Mouse (Mus musculus): ENCODE data around the gene Tmem163. TPM values are rescaled to one million over a fixed set of nuclear protein-coding genes. Genes with fewer than 3 reads are reported as not detected.

Gene Tmem163
- polyA plus RNA-seq, 1 experiment, result not detected

- no peak overlapping the region for H3K4me3 ChIP-seq
- no peak overlapping the region for H3ac ChIP-seq (ENCODE audit: control insufficient read depth, insufficient read length)
- TF ChIP-seq TCF3 (IDR thresholded peaks at IDR 0.05; ENCODE audit: insufficient read length, low read depth) (no peak), MYOD1 (IDR thresholded peaks at IDR 0.05; ENCODE audit: control insufficient read depth in 1 of 3, insufficient read length in 2 of 3, low read depth in 2 of 3) (no peak), MYOG (IDR thresholded peaks at IDR 0.05; ENCODE audit: control insufficient read depth in 1 of 3, insufficient read depth in 1 of 3, insufficient read length in 2 of 3, low read depth in 2 of 3) (no peak), POLR2A (IDR thresholded peaks at IDR 0.05; ENCODE audit: insufficient read length, low read depth) (no peak)
- no peaks in the 10 kb centered on the region for H3K36me3 ChIP-seq (ENCODE audit: control insufficient read depth, insufficient read depth)
- H3K79me2 ChIP-seq (ENCODE audit: control insufficient read depth, insufficient read depth), result no peaks in the 10 kb centered on the region
- no peak overlapping the region for H3K4me2 ChIP-seq (ENCODE audit: low read depth)
- H3K27me3 ChIP-seq (ENCODE audit: control insufficient read depth, insufficient read depth, insufficient read length), result peaks cover 29% of the 10 kb centered on the region
These were observed 2.2 kb downstream of the Tmem163 start for GRCm38 (mm10) chr1:127677131-127677631.

GRCm38 (mm10) chr1:127676516-127677099 lies 2.7 kb downstream of the Tmem163 start:
- no peak overlapping the region for H3K4me3 ChIP-seq

GRCm38 (mm10) chr1:127676116-127676515 lies 3.2 kb downstream of the Tmem163 start:
- Histone ChIP-seq H3K4me3 (no peak overlapping the region), H3K27me3 (ENCODE audit: control insufficient read depth, insufficient read depth, insufficient read length) (peaks cover 29% of the 10 kb centered on the region)
- TF ChIP-seq REST (IDR thresholded peaks at IDR 0.05; ENCODE audit: insufficient read depth, insufficient read length) (no peak), MYOD1 (IDR thresholded peaks at IDR 0.05; ENCODE audit: control insufficient read depth in 1 of 3, insufficient read length in 2 of 3, low read depth in 2 of 3) (no peak), SRF (IDR thresholded peaks at IDR 0.05; ENCODE audit: control insufficient read depth, insufficient read length, low read depth) (no peak), TCF12 (IDR thresholded peaks at IDR 0.05; ENCODE audit: insufficient read depth, poor library complexity, severe bottlenecking) (no peak), POLR2AphosphoS2 (IDR thresholded peaks at IDR 0.05; ENCODE audit: insufficient read length, low read depth) (no peak), MAX (IDR thresholded peaks at IDR 0.05; ENCODE audit: low read depth) (no peak), CEBPB (IDR thresholded peaks at IDR 0.05; ENCODE audit: insufficient read depth, poor library complexity, severe bottlenecking) (no peak), MYOG (IDR thresholded peaks at IDR 0.05; ENCODE audit: control insufficient read depth in 1 of 3, insufficient read depth in 1 of 3, insufficient read length in 2 of 3, low read depth in 2 of 3) (no peak), E2F4 (IDR thresholded peaks at IDR 0.05; ENCODE audit: insufficient read depth) (no peak), POLR2A (IDR thresholded peaks at IDR 0.05; ENCODE audit: insufficient read length, low read depth) (no peak), TCF3 (IDR thresholded peaks at IDR 0.05; ENCODE audit: insufficient read length, low read depth) (no peak), USF1 (IDR thresholded peaks at IDR 0.05; ENCODE audit: low read depth) (no peak)

More at GRCm38 (mm10) chr1:127676516-127677099, 2.7 kb downstream of the Tmem163 start:
- Histone ChIP-seq H3K4me2 (ENCODE audit: low read depth) (no peak overlapping the region), H3K79me2 (ENCODE audit: control insufficient read depth, insufficient read depth) (no peaks in the 10 kb centered on the region), H3K36me3 (ENCODE audit: control insufficient read depth, insufficient read depth) (no peaks in the 10 kb centered on the region), H3K27me3 (ENCODE audit: control insufficient read depth, insufficient read depth, insufficient read length) (peaks cover 29% of the 10 kb centered on the region), H3ac (ENCODE audit: control insufficient read depth, insufficient read length) (no peak overlapping the region)
- TF ChIP-seq E2F4 (IDR thresholded peaks at IDR 0.05; ENCODE audit: insufficient read depth) (no peak), REST (IDR thresholded peaks at IDR 0.05; ENCODE audit: insufficient read depth, insufficient read length) (no peak), POLR2AphosphoS2 (IDR thresholded peaks at IDR 0.05; ENCODE audit: insufficient read length, low read depth) (no peak), MYOD1 (IDR thresholded peaks at IDR 0.05; ENCODE audit: control insufficient read depth in 1 of 3, insufficient read length in 2 of 3, low read depth in 2 of 3) (no peak), POLR2A (IDR thresholded peaks at IDR 0.05; ENCODE audit: insufficient read length, low read depth) (no peak), TCF3 (IDR thresholded peaks at IDR 0.05; ENCODE audit: insufficient read length, low read depth) (no peak), CEBPB (IDR thresholded peaks at IDR 0.05; ENCODE audit: insufficient read depth, poor library complexity, severe bottlenecking) (no peak), SRF (IDR thresholded peaks at IDR 0.05; ENCODE audit: control insufficient read depth, insufficient read length, low read depth) (no peak), TCF12 (IDR thresholded peaks at IDR 0.05; ENCODE audit: insufficient read depth, poor library complexity, severe bottlenecking) (no peak), USF1 (IDR thresholded peaks at IDR 0.05; ENCODE audit: low read depth) (no peak), MYOG (IDR thresholded peaks at IDR 0.05; ENCODE audit: control insufficient read depth in 1 of 3, insufficient read depth in 1 of 3, insufficient read length in 2 of 3, low read depth in 2 of 3) (no peak), MAX (IDR thresholded peaks at IDR 0.05; ENCODE audit: low read depth) (no peak)

GRCm38 (mm10) chr1:127675253-127675652 lies 4.1 kb downstream of the Tmem163 start:
- TF ChIP-seq TCF12 (IDR thresholded peaks at IDR 0.05; ENCODE audit: insufficient read depth, poor library complexity, severe bottlenecking) (no peak), POLR2AphosphoS2 (IDR thresholded peaks at IDR 0.05; ENCODE audit: insufficient read length, low read depth) (no peak), MAX (IDR thresholded peaks at IDR 0.05; ENCODE audit: low read depth) (no peak), MYOG (IDR thresholded peaks at IDR 0.05; ENCODE audit: control insufficient read depth in 1 of 3, insufficient read depth in 1 of 3, insufficient read length in 2 of 3, low read depth in 2 of 3) (no peak), CEBPB (IDR thresholded peaks at IDR 0.05; ENCODE audit: insufficient read depth, poor library complexity, severe bottlenecking) (no peak), E2F4 (IDR thresholded peaks at IDR 0.05; ENCODE audit: insufficient read depth) (no peak), USF1 (IDR thresholded peaks at IDR 0.05; ENCODE audit: low read depth) (no peak), REST (IDR thresholded peaks at IDR 0.05; ENCODE audit: insufficient read depth, insufficient read length) (no peak)
- no peaks in the 10 kb centered on the region for H3K36me3 ChIP-seq (ENCODE audit: control insufficient read depth, insufficient read depth)
- H3K4me2 ChIP-seq (ENCODE audit: low read depth), result no peak overlapping the region
- H3K27me3 ChIP-seq (ENCODE audit: control insufficient read depth, insufficient read depth, insufficient read length), result peaks cover 29% of the 10 kb centered on the region
- no peaks in the 10 kb centered on the region for H3K79me2 ChIP-seq (ENCODE audit: control insufficient read depth, insufficient read depth)
- H3ac ChIP-seq (ENCODE audit: control insufficient read depth, insufficient read length), result no peak overlapping the region
- no peak overlapping the region for H3K4me3 ChIP-seq

More at GRCm38 (mm10) chr1:127676116-127676515, 3.2 kb downstream of the Tmem163 start:
- H3ac ChIP-seq (ENCODE audit: control insufficient read depth, insufficient read length), result no peak overlapping the region
- H3K36me3 ChIP-seq (ENCODE audit: control insufficient read depth, insufficient read depth), result no peaks in the 10 kb centered on the region
- H3K4me2 ChIP-seq (ENCODE audit: low read depth), result no peak overlapping the region
- H3K79me2 ChIP-seq (ENCODE audit: control insufficient read depth, insufficient read depth), result no peaks in the 10 kb centered on the region
